Mouse (Mus musculus): ENCODE measurements at regions not wholly inside any gene's neighbourhood (a gene's known extent, or its start where the extent isn't known, plus 50 kb on each side); places are given as distances from the start of the nearest gene placed in this dataset.

DNA sequence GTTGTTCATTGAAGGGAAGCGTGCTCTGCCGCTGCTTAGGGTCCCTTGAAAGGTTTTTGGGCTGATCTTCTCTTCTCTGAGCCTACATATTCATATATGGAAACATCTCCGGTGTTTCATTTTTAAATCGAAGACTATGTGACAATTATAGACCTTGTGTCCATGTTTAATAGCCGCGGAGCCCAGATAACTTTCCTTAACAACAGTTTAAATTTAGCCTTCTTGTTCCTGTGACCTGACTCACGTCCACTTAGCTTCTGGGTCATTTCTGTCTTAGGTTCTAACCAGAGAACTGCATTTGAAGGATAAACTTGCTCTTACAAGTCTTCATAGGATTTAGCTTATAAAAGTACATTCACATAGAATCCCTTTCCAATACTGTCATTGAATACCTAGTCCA is 153.6 kb downstream of the Sptssa start:
- Histone ChIP-seq H3K9me3 (ENCODE audit: low read length) (no peaks in the 10 kb centered on the region), H3K36me3 (ENCODE audit: insufficient read depth, low read length) (no peaks in the 10 kb centered on the region), H3K4me3 (replicated peaks; ENCODE audit: low read length) (no peak overlapping the region), H3K27me3 (ENCODE audit: insufficient read depth, low read length) (no peaks in the 10 kb centered on the region), H3K4me1 (replicated peaks; ENCODE audit: low read depth, low read length) (no peaks in the 10 kb centered on the region)
- TF ChIP-seq POU5F1 (IDR thresholded peaks at IDR 0.05; ENCODE audit: borderline replicate concordance, low read length) = no peak
- no peak for TF ChIP-seq NANOG (IDR thresholded peaks at IDR 0.05; ENCODE audit: borderline replicate concordance, low read length)
- no peak for TF ChIP-seq CTCF (conservative IDR thresholded peaks at IDR 0.05; ENCODE audit: low read length)

DNA sequence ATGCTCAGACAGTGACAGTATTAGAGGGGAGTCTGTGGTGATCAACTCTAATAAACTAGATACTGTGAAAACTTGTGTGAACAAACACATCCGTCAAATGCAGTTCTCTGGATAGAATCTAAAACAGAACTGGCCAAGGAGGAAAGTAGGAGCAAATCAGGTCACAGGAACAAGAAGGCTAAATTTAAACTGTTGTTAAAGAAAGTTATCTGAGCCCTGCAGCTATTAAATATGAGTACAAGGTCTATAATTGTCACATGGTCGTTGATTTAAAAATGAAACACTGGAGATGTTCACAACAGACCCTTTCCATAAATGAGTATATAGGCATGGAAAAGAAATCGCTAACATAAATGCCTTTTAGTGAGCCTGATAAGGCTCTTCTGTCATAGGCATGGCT is 156.4 kb downstream of the Sptssa start:
- TF ChIP-seq NANOG (IDR thresholded peaks at IDR 0.05; ENCODE audit: borderline replicate concordance, low read length) (no peak), CTCF (conservative IDR thresholded peaks at IDR 0.05; ENCODE audit: low read length) (no peak), POU5F1 (IDR thresholded peaks at IDR 0.05; ENCODE audit: borderline replicate concordance, low read length) (no peak)

DNA sequence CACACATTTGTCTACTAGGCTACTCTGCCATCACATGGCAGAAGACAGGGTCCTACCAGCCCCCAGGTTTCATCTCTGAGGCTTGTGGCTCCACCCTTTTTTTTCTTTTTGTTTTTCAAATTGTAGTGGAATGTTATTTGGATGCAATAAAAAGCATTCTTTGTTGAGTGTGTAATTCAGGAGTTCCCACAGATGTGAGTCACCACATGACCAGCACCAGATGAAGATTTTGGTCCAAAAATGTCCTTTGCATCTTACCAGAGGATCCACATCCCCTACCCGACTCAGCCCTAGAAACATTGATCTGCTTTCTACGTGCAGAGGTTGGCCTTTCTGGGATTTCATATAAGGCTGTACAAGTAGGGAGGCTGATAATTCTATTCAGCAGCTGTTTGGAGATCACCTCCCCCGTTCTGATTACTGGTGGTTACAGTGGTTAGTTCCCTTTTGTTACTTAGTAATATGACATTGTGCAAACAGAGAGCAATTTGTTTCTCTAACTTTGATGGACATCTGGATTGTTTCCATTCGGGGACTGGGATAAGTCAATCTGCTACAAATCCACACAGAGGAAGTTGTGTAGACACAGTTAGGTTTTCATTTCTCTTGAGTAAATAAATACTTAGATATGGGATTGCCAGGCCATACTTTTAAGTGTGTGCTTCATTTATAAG is 160.5 kb downstream of the Sptssa start:
- Histone ChIP-seq H3K27me3 (ENCODE audit: insufficient read depth, low read length) (peaks cover 15% of the 10 kb centered on the region), H3K4me3 (replicated peaks; ENCODE audit: low read length) (no peak overlapping the region), H3K9me3 (ENCODE audit: low read length) (no peaks in the 10 kb centered on the region), H3K4me1 (replicated peaks; ENCODE audit: low read depth, low read length) (peaks cover 15% of the 10 kb centered on the region), H3K36me3 (ENCODE audit: insufficient read depth, low read length) (no peaks in the 10 kb centered on the region)
- TF ChIP-seq POU5F1 (IDR thresholded peaks at IDR 0.05; ENCODE audit: borderline replicate concordance, low read length) = no peak
- no peak for TF ChIP-seq NANOG (IDR thresholded peaks at IDR 0.05; ENCODE audit: borderline replicate concordance, low read length)
- no peak for TF ChIP-seq CTCF (conservative IDR thresholded peaks at IDR 0.05; ENCODE audit: low read length)

More for the DNA sequence above, 156.4 kb downstream of the Sptssa start:
- no peak overlapping the region for H3K4me3 ChIP-seq (replicated peaks; ENCODE audit: low read length)
- no peaks in the 10 kb centered on the region for H3K4me1 ChIP-seq (replicated peaks; ENCODE audit: low read depth, low read length)
- H3K9me3 ChIP-seq (ENCODE audit: low read length) = no peaks in the 10 kb centered on the region
- no peaks in the 10 kb centered on the region; the same call in 1 of the 2 replicates for H3K27me3 ChIP-seq (ENCODE audit: insufficient read depth, low read length)
- no peaks in the 10 kb centered on the region for H3K36me3 ChIP-seq (ENCODE audit: insufficient read depth, low read length)

DNA sequence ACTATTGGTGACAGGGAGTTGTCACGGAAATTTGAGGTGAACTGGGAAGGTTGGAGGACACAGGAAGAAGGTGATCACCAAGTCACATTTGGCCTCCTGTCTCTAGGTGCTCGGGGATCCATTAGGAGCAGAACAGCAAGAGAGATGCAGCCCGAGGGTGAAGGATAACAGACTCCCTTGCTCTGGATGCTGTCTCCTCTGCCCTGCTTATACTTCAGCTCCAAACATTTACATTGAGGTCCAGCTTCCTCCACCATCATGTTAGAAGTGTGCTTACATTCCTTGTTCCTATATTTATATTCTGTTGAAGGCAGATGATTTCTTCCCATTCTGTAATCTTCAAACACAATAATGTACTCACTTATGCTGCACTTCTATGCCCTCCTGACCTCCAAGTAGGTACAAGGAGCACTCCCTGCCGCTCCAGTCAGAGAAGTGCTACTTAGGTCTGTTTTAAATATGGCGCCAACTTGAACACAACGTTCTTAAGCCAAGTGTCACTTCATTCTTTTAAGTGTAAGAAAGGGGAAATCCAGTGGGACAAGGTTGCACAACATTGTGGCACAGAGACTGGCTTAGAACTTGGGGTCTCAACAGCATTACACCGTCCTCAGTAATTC is 161.5 kb downstream of the Sptssa start:
- Histone ChIP-seq H3K9me3 (ENCODE audit: low read length) (no peaks in the 10 kb centered on the region), H3K4me1 (replicated peaks; ENCODE audit: low read depth, low read length) (peaks cover 17% of the 10 kb centered on the region), H3K36me3 (ENCODE audit: insufficient read depth, low read length) (no peaks in the 10 kb centered on the region), H3K27me3 (ENCODE audit: insufficient read depth, low read length) (peaks cover 17% of the 10 kb centered on the region), H3K4me3 (replicated peaks; ENCODE audit: low read length) (no peak overlapping the region)
- no peak for TF ChIP-seq POU5F1 (IDR thresholded peaks at IDR 0.05; ENCODE audit: borderline replicate concordance, low read length)
- no peak for TF ChIP-seq NANOG (IDR thresholded peaks at IDR 0.05; ENCODE audit: borderline replicate concordance, low read length)
- no peak for TF ChIP-seq CTCF (conservative IDR thresholded peaks at IDR 0.05; ENCODE audit: low read length)

DNA sequence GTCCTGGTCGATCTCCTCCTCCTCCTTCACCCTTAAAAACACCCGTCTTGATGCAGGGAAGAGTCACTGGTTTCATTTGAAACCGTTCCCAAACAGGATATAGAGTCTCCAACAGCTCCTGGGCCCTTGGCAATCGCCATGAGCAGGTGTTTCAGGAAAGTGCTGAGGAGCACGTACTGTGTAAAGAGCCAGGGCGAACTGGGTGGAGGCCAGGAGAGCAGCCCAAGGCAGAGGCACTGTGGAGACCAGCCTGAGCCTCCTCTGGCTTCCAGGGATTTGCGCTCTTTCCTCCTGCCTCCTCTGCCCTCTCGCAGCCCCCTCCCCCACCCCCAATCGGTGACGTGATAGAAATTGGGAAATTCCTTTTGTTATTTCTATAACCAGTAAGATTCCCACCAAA is 163.6 kb downstream of the Sptssa start:
- H3K36me3 ChIP-seq (ENCODE audit: insufficient read depth, low read length) = no peaks in the 10 kb centered on the region
- TF ChIP-seq CTCF (conservative IDR thresholded peaks at IDR 0.05; ENCODE audit: low read length) = no peak
- TF ChIP-seq NANOG (IDR thresholded peaks at IDR 0.05; ENCODE audit: borderline replicate concordance, low read length) = no peak
- H3K27me3 ChIP-seq (ENCODE audit: insufficient read depth, low read length) = peaks cover 17% of the 10 kb centered on the region
- peaks cover 20% of the 10 kb centered on the region for H3K4me1 ChIP-seq (replicated peaks; ENCODE audit: low read depth, low read length)
- no peaks in the 10 kb centered on the region for H3K9me3 ChIP-seq (ENCODE audit: low read length)
- no peak overlapping the region for H3K4me3 ChIP-seq (replicated peaks; ENCODE audit: low read length)

DNA sequence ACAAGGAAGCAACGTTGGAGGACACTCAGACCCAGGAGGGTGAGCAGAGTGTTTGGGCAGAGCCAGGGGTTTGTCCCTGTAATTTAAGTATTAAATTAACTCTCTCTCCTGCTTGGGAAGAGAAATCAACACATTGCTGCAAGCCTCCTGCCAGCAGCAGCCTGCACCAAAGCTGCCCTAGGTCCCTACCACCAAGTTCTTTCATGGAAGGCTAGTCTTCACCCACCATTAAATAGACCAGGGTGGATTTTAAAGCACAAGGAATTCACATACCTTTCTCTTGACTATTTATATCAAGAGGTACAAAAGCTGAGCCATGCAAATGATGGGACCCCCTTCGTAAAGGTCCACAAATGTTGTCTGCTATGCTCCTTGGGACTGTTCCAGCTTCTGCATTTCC is 165.9 kb downstream of the Sptssa start:
- TF ChIP-seq CTCF (conservative IDR thresholded peaks at IDR 0.05; ENCODE audit: low read length) = no peak
- no peak for TF ChIP-seq NANOG (IDR thresholded peaks at IDR 0.05; ENCODE audit: borderline replicate concordance, low read length)
- no peak for TF ChIP-seq POU5F1 (IDR thresholded peaks at IDR 0.05; ENCODE audit: borderline replicate concordance, low read length)
- Histone ChIP-seq H3K9me3 (ENCODE audit: low read length) (no peaks in the 10 kb centered on the region), H3K4me1 (replicated peaks; ENCODE audit: low read depth, low read length) (peaks cover 20% of the 10 kb centered on the region), H3K4me3 (replicated peaks; ENCODE audit: low read length) (no peak overlapping the region), H3K27me3 (ENCODE audit: insufficient read depth, low read length) (peaks cover 17% of the 10 kb centered on the region), H3K36me3 (ENCODE audit: insufficient read depth, low read length) (no peaks in the 10 kb centered on the region)

DNA sequence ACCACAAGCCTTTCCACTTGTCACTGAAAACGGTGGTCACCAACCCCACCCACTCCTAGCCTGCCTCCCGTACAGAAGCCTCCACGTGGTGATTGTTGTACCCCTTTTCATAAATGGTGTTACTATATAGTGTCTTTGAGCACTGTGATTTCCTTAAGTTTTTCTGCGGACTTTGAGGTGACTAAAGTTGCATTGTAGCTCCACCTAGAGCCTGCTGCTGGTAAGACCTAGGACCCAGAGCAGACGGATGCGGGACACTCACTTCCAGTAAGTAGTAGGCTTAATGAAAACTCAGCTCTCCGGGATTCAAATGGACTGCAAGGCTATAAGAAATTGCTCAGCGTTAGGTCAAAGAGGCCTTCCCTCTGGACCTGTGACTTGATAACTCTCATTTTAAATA is 166.7 kb downstream of the Sptssa start:
- Histone ChIP-seq H3K4me1 (replicated peaks; ENCODE audit: low read depth, low read length) (peaks cover 20% of the 10 kb centered on the region), H3K27me3 (ENCODE audit: insufficient read depth, low read length) (peaks cover 19% of the 10 kb centered on the region), H3K36me3 (ENCODE audit: insufficient read depth, low read length) (no peaks in the 10 kb centered on the region), H3K9me3 (ENCODE audit: low read length) (no peaks in the 10 kb centered on the region), H3K4me3 (replicated peaks; ENCODE audit: low read length) (no peak overlapping the region)
- TF ChIP-seq NANOG (IDR thresholded peaks at IDR 0.05; ENCODE audit: borderline replicate concordance, low read length) = no peak
- TF ChIP-seq CTCF (conservative IDR thresholded peaks at IDR 0.05; ENCODE audit: low read length) = peak; percentile 62

DNA sequence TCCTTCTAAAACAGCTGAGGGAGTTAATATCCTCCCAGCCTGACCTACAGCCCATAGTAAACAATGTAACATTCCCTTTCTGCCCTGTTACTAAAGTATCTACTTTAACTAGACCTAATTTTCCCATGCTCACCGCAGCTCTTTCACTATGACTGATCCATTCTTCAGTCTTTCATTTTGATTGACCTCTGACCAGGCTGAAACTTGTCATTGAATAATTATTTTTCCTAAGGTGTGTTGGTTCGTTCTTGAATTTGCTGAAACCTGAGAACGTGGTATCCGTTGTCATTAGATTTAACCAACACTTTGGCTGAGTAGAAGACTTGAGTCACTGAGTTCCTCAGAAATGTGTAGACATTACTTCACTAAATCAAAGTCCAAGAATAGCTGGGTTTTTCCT is 168.7 kb downstream of the Sptssa start:
- Histone ChIP-seq H3K36me3 (ENCODE audit: insufficient read depth, low read length) (no peaks in the 10 kb centered on the region), H3K27me3 (ENCODE audit: insufficient read depth, low read length) (peaks cover 15% of the 10 kb centered on the region), H3K4me3 (replicated peaks; ENCODE audit: low read length) (no peak overlapping the region), H3K9me3 (ENCODE audit: low read length) (no peaks in the 10 kb centered on the region), H3K4me1 (replicated peaks; ENCODE audit: low read depth, low read length) (peaks cover 12% of the 10 kb centered on the region)
- TF ChIP-seq NANOG (IDR thresholded peaks at IDR 0.05; ENCODE audit: borderline replicate concordance, low read length) = no peak
- TF ChIP-seq CTCF (conservative IDR thresholded peaks at IDR 0.05; ENCODE audit: low read length) = no peak
- TF ChIP-seq POU5F1 (IDR thresholded peaks at IDR 0.05; ENCODE audit: borderline replicate concordance, low read length) = no peak

Data from E14TG2a.4 (cell line).